Mouse (Mus musculus) central nervous system, embryonic 14 days (tissue): ENCODE data around the gene Zfp941. TPM values are rescaled to one million over a fixed set of nuclear protein-coding genes. Genes with fewer than 3 reads are reported as not detected.

Experiments
- polyA plus RNA-seq: library from polyadenylated mRNA; depleted of rRNA; stranded (reverse); fragments of >200 nt; gene quantifications from 2 replicates; pipeline ENCODE4 v1.2.3, GENCODE M21; 2012; rRNA removed

Gene Zfp941
- polyA plus RNA-seq = 9.1 and 11.1 TPM in 2 replicates

GRCm38 (mm10) chr7:140821653-140822329 is at the start of gene Zfp941:
Gene Zfp941, minus strand, starts transcription at chr7:140822178.

GRCm38 (mm10) chr7:140857550-140858505 is 35.9 kb upstream of the Zfp941 start, which contains the start of gene Bet1l:
Gene Bet1l, minus strand, starts transcription at chr7:140857577.

GRCm38 (mm10) chr7:140856785-140857549 is 35.0 kb upstream of the Zfp941 start, which contains the start of gene Ric8a:
Gene Ric8a, plus strand, starts transcription at chr7:140856957.

GRCm38 (mm10) chr7:140855860-140856784 is 34.1 kb upstream of the Zfp941 start, which contains the start of gene Gm45785:
Gene Gm45785, minus strand, starts transcription at chr7:140856331.

GRCm38 (mm10) chr7:140847755-140848580 is 26.0 kb upstream of the Zfp941 start, which contains the start of gene Odf3:
Gene Odf3, plus strand, starts transcription at chr7:140847805.

GRCm38 (mm10) chr7:140844905-140845665 is 23.1 kb upstream of the Zfp941 start, which contains the start of gene Scgb1c1:
Gene Scgb1c1, plus strand, starts transcription at chr7:140845547.

GRCm38 (mm10) chr7:140834968-140835757 is 13.2 kb upstream of the Zfp941 start, which contains the start of gene Urah:
Gene Urah, plus strand, starts transcription at chr7:140835018.

GRCm38 (mm10) chr7:140787406-140788052 is 34.4 kb downstream of the Zfp941 start, which contains the start of gene Syce1:
Gene Syce1, minus strand, starts transcription at chr7:140787852.

GRCm38 (mm10) chr7:140763447-140764020 is 58.4 kb downstream of the Zfp941 start, which contains the start of gene Cyp2e1:
Gene Cyp2e1, plus strand, starts transcription at chr7:140763739.

Other genes starting within 250 kb of the Zfp941 start
- gene Olfr46, start 220.9 kb downstream of the Zfp941 start, polyA plus RNA-seq = not detected in 2 replicates
- not detected in 2 replicates for gene Olfr61, start 193.2 kb downstream of the Zfp941 start, polyA plus RNA-seq
- not detected in 2 replicates for gene Olfr53, start 175.7 kb downstream of the Zfp941 start, polyA plus RNA-seq
- gene Olfr539, start 162.2 kb downstream of the Zfp941 start, polyA plus RNA-seq = 0.01 and 0.04 TPM in 2 replicates
- gene Olfr45, start 140.2 kb downstream of the Zfp941 start, polyA plus RNA-seq = not detected in 2 replicates
- gene Olfr541, start 124.9 kb downstream of the Zfp941 start, polyA plus RNA-seq = not detected in 2 replicates
- not detected in 2 replicates for gene Cyp2e1, start 58.4 kb downstream of the Zfp941 start, polyA plus RNA-seq
- gene Syce1, start 34.3 kb downstream of the Zfp941 start, polyA plus RNA-seq = 0.21 and 0.36 TPM in 2 replicates
- gene Urah, start 12.8 kb upstream of the Zfp941 start, polyA plus RNA-seq = 0.07 and 0.84 TPM in 2 replicates
- gene Scgb1c1, start 23.4 kb upstream of the Zfp941 start, polyA plus RNA-seq = not detected in 2 replicates
- gene Odf3, start 25.6 kb upstream of the Zfp941 start, polyA plus RNA-seq = 0.05 TPM in 2 replicates
- 0.13 and 0.15 TPM in 2 replicates for gene Gm45785, start 34.2 kb upstream of the Zfp941 start, polyA plus RNA-seq
- gene Ric8a, start 34.8 kb upstream of the Zfp941 start, polyA plus RNA-seq = 88.7 and 90.0 TPM in 2 replicates
- 29.4 and 35.4 TPM in 2 replicates for gene Bet1l, start 35.4 kb upstream of the Zfp941 start, polyA plus RNA-seq
- gene Psmd13, start 59.8 kb upstream of the Zfp941 start, polyA plus RNA-seq = 150 and 161 TPM in 2 replicates
- 38.9 and 39.2 TPM in 2 replicates for gene Sirt3, start 60.1 kb upstream of the Zfp941 start, polyA plus RNA-seq
- 2.2 TPM in 1 of 2 replicates, not detected in the other for gene Cox8b, start 78.3 kb upstream of the Zfp941 start, polyA plus RNA-seq
- gene Nlrp6, start 98.7 kb upstream of the Zfp941 start, polyA plus RNA-seq = 0.13 and 0.16 TPM in 2 replicates
- 15.1 and 20.9 TPM in 2 replicates for gene Pgghg, start 119.2 kb upstream of the Zfp941 start, polyA plus RNA-seq
- 4.6 and 9.5 TPM in 2 replicates for gene Ifitm5, start 128.1 kb upstream of the Zfp941 start, polyA plus RNA-seq
- not detected in 2 replicates for gene Gm45717, start 133.8 kb upstream of the Zfp941 start, polyA plus RNA-seq
- 179 and 335 TPM in 2 replicates for gene Ifitm2, start 133.8 kb upstream of the Zfp941 start, polyA plus RNA-seq
- 32.8 and 55.0 TPM in 2 replicates for gene Ifitm1, start 145.0 kb upstream of the Zfp941 start, polyA plus RNA-seq
- gene Ifitm3, start 188.6 kb upstream of the Zfp941 start, polyA plus RNA-seq = 31.0 and 57.6 TPM in 2 replicates
- 0.86 and 1.2 TPM in 2 replicates for gene Ifitm6, start 195.7 kb upstream of the Zfp941 start, polyA plus RNA-seq
- gene Gm17387, start 207.0 kb upstream of the Zfp941 start, polyA plus RNA-seq = not detected in 2 replicates
- gene B4galnt4, start 238.9 kb upstream of the Zfp941 start, polyA plus RNA-seq = 154 and 158 TPM in 2 replicates